Mouse (Mus musculus): ENCODE results near the gene Ccdc173. TPM values are rescaled to one million over a fixed set of nuclear protein-coding genes. Genes with fewer than 3 reads are reported as not detected.

Gene Ccdc173
- total and polyA plus RNA-seq, 3 experiments: 1.3 to 3.9 (median 1.8) TPM

DNA sequence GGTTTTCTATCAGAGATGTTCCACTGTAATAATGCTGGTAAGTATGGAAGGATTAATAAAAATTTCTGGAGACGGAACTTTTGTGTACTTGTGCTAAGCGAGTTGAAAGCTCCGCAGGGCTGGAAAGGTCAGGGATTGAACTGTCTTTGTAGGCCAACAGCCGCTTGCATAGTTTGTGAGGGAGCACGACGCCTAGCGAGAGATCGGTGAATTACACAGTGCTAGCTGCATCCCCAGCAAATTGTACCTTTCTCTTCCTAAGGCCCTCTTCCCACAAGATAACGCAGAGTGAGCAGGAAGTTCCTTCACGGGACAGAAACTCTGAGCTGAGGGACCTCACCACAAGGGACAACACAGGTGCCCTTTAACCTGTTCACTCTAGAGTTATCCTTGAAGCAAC lies 910 bp upstream of the Ccdc173 start:
- no peaks in the 10 kb centered on the region for H3K27me3 ChIP-seq (replicated peaks)
- H3K4me1 ChIP-seq (ENCODE audit: control insufficient read depth in 1 of 2, insufficient read depth in 2 of 2): peaks cover 0 to 16% of the 10 kb centered on the region in 2 experiments; a peak in 1 of 4 replicates
- H3K27ac ChIP-seq (ENCODE audit: insufficient read depth, low read depth): no peak overlapping the region; the same call in 1 of the 2 replicates
- TF ChIP-seq MAZ (IDR thresholded peaks at IDR 0.05; ENCODE audit: low read depth, low read length) (no peak), NRF1 (IDR thresholded peaks at IDR 0.05; ENCODE audit: low read depth, low read length) (0 out of 2 replicates have a peak, but pooled peaks have one; percentile 33), POLR2A (IDR thresholded peaks at IDR 0.05; ENCODE audit: low read depth, low read length) (no peak), IRF4 (IDR thresholded peaks at IDR 0.05; ENCODE audit: low read depth, low read length) (peak; percentile 32; the same call in 1 of the 2 replicates), USF2 (conservative IDR thresholded peaks at IDR 0.05; ENCODE audit: low read depth, low read length) (no peak), POLR2AphosphoS2 (IDR thresholded peaks at IDR 0.05; ENCODE audit: low read depth, low read length) (no peak), BHLHE40 (IDR thresholded peaks at IDR 0.05; ENCODE audit: low read depth, low read length) (peak; percentile 52), ELF1 (IDR thresholded peaks at IDR 0.05; ENCODE audit: low read depth, low read length) (peak; percentile 24; the same call in 1 of the 2 replicates), JUND (conservative IDR thresholded peaks at IDR 0.05; ENCODE audit: low read depth, low read length) (peak; percentile 45; the same call in 1 of the 2 replicates), RAD21 (IDR thresholded peaks at IDR 0.05; ENCODE audit: low read depth, low read length) (peak; percentile 58), SMC3 (IDR thresholded peaks at IDR 0.05; ENCODE audit: low read depth, low read length) (peak; percentile 60), CTCF (conservative IDR thresholded peaks at IDR 0.05 in 1 of 2, IDR thresholded peaks at IDR 0.05 in 1 of 2; ENCODE audit: low read depth in 2 of 2, low read length in 2 of 2) (peak; percentile 80 to 98), TBP (conservative IDR thresholded peaks at IDR 0.05; ENCODE audit: low read depth, low read length) (0 out of 2 replicates have a peak, but pooled peaks have one; percentile 52), NELFE (IDR thresholded peaks at IDR 0.05; ENCODE audit: low read depth, low read length) (peak; percentile 20; the same call in 1 of the 2 replicates), HCFC1 (IDR thresholded peaks at IDR 0.05; ENCODE audit: low read depth, low read length) (peak; percentile 60; the same call in 1 of the 2 replicates)
- H3K9me3 ChIP-seq (replicated peaks; ENCODE audit: low read length): no peaks in the 10 kb centered on the region
- H3K79me2 ChIP-seq (replicated peaks; ENCODE audit: control insufficient read depth, extremely low read depth, insufficient read depth, poor library complexity, severe bottlenecking): no peaks in the 10 kb centered on the region; the same call in 1 of the 2 replicates
- H3K4me2 ChIP-seq (ENCODE audit: insufficient read depth, low read depth, poor library complexity, severe bottlenecking): peak overlapping the region; percentile 77
- dilution Hi-C loops (cut with MboI; ENCODE audit: extremely low pct_ligation_motif_present, extremely low pct_unique_long_range_greater_than_20kb, low sequenced_read_pairs) (no loop called here), in situ Hi-C loops (cut with MboI; ENCODE audit: low pct_ligation_motif_present, low pct_unique_long_range_greater_than_20kb, low sequenced_read_pairs) (loop anchor here (25.0 kb wide), 1 partner anchor 153 kb away; the partner anchor contains the start of gene Bbs5)
- peak overlapping the region; percentile 76 to 86 (median 81) for H3K4me3 ChIP-seq (replicated peaks in 1 of 3; ENCODE audit: low read depth in 2 of 3, low read length in 2 of 3, poor library complexity in 1 of 3)
- peaks cover 10 to 32% of the 10 kb centered on the region in 2 experiments for H3K36me3 ChIP-seq (replicated peaks in 1 of 2; ENCODE audit: control insufficient read depth in 1 of 2, insufficient read depth in 1 of 2, low read length in 1 of 2)
- DNase-seq (ENCODE audit: extremely low read depth): peak; percentile 91
- H3K9ac ChIP-seq (ENCODE audit: insufficient read depth, low read depth): peak overlapping the region; percentile 77

- H3K4me1 ChIP-seq (ENCODE audit: control insufficient read depth in 1 of 2, insufficient read depth in 2 of 2): peaks cover 0 to 16% of the 10 kb centered on the region in 2 experiments; a peak in 1 of 4 replicates
Observed at GRCm38 (mm10) chr2:69788974-69789373, 401 bp downstream of the Ccdc173 start.

More at GRCm38 (mm10) chr2:69788974-69789373, 401 bp downstream of the Ccdc173 start:
- in situ Hi-C loops (cut with MboI; ENCODE audit: low pct_ligation_motif_present, low pct_unique_long_range_greater_than_20kb, low sequenced_read_pairs): loop anchor here (25.0 kb wide), 1 partner anchor 152 kb away; the partner anchor contains the start of gene Bbs5
- Histone ChIP-seq H3K79me2 (replicated peaks; ENCODE audit: control insufficient read depth, extremely low read depth, insufficient read depth, poor library complexity, severe bottlenecking) (no peaks in the 10 kb centered on the region), H3K36me3 (replicated peaks in 1 of 2; ENCODE audit: control insufficient read depth in 1 of 2, insufficient read depth in 1 of 2, low read length in 1 of 2) (peaks cover 10 to 29% of the 10 kb centered on the region in 2 experiments), H3K9ac (ENCODE audit: insufficient read depth, low read depth) (peak overlapping the region; percentile 68), H3K4me2 (ENCODE audit: insufficient read depth, low read depth, poor library complexity, severe bottlenecking) (peak overlapping the region; percentile 41), H3K27ac (ENCODE audit: insufficient read depth, low read depth) (no peak overlapping the region), H3K27me3 (replicated peaks) (no peaks in the 10 kb centered on the region), H3K4me3 (replicated peaks in 1 of 3; ENCODE audit: low read depth in 2 of 3, low read length in 2 of 3, poor library complexity in 1 of 3) (peak overlapping the region; percentile 76 to 86 (median 81)), H3K9me3 (replicated peaks; ENCODE audit: low read length) (no peaks in the 10 kb centered on the region)
- no peak for TF ChIP-seq POLR2A (IDR thresholded peaks at IDR 0.05; ENCODE audit: low read depth, low read length)
- TF ChIP-seq ZKSCAN1 (IDR thresholded peaks at IDR 0.05; ENCODE audit: borderline replicate concordance, low read depth, low read length): no peak
- no peak for TF ChIP-seq NRF1 (IDR thresholded peaks at IDR 0.05; ENCODE audit: low read depth, low read length)
- TF ChIP-seq RAD21 (IDR thresholded peaks at IDR 0.05; ENCODE audit: low read depth, low read length): no peak
- TF ChIP-seq UBTF (IDR thresholded peaks at IDR 0.05; ENCODE audit: low read depth, low read length): no peak
- no peak for TF ChIP-seq NELFE (IDR thresholded peaks at IDR 0.05; ENCODE audit: low read depth, low read length)
- TF ChIP-seq CTCF (conservative IDR thresholded peaks at IDR 0.05 in 1 of 2, IDR thresholded peaks at IDR 0.05 in 1 of 2; ENCODE audit: low read depth in 2 of 2, low read length in 2 of 2): no peak
- no peak for TF ChIP-seq MXI1 (IDR thresholded peaks at IDR 0.05; ENCODE audit: low read depth, low read length)
- TF ChIP-seq MAZ (IDR thresholded peaks at IDR 0.05; ENCODE audit: low read depth, low read length): no peak
- no peak for TF ChIP-seq POLR2AphosphoS2 (IDR thresholded peaks at IDR 0.05; ENCODE audit: low read depth, low read length)
- no peak for TF ChIP-seq IRF4 (IDR thresholded peaks at IDR 0.05; ENCODE audit: low read depth, low read length)
- no peak for TF ChIP-seq PAX5 (IDR thresholded peaks at IDR 0.05; ENCODE audit: low read length)
- no peak for TF ChIP-seq USF1 (IDR thresholded peaks at IDR 0.05; ENCODE audit: low read depth, low read length)
- TF ChIP-seq USF2 (conservative IDR thresholded peaks at IDR 0.05; ENCODE audit: low read depth, low read length): no peak
- TF ChIP-seq KAT2A (IDR thresholded peaks at IDR 0.05; ENCODE audit: insufficient replicate concordance, low read length): no peak
- no peak for TF ChIP-seq EP300 (IDR thresholded peaks at IDR 0.05; ENCODE audit: low read length)
- no peak for TF ChIP-seq CHD1 (IDR thresholded peaks at IDR 0.05; ENCODE audit: low read depth, low read length)
- dilution Hi-C loops (cut with MboI; ENCODE audit: extremely low pct_ligation_motif_present, extremely low pct_unique_long_range_greater_than_20kb, low sequenced_read_pairs): no loop called here
- DNase-seq (ENCODE audit: extremely low read depth): no peak

All from CH12.LX (cell line).